Mouse (Mus musculus): ENCODE measurements around the gene Stat5b. TPM values are rescaled to one million over a fixed set of nuclear protein-coding genes. Genes with fewer than 3 reads are reported as not detected.

Gene Stat5b
- polyA plus RNA-seq, 1 experiment from 2014 or later: 22.7 TPM

DNA sequence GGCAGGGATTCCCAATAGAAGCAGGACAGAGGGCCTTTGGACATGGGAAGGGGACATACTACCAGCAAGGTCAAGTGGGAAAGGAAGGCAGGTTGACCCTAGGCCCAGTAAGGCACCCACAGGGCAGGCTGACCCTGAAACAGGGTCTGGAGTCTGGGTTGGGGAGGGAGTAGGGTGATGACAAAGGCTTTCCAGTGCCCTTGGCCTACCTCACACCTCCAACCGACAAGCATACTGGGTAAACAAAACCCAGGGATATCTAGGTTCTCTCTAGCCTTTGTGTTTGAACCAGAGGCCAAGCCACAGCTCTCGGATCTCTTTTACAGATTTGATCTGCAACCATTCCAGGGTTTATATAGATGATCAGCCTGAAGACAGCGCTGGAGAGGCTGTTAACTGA is 37.2 kb upstream of the Stat5b start:
- no peaks in the 10 kb centered on the region for H3K27me3 ChIP-seq
- peaks cover 14% of the 10 kb centered on the region; the same call in 1 of the 2 replicates for H3K36me3 ChIP-seq
- no peak overlapping the region for H3K9ac ChIP-seq
- ATAC-seq (ENCODE audit: insufficient number of reproducible peaks, insufficient read depth, low FRiP score, low TSS enrichment): no peak
- H3K4me3 ChIP-seq: no peak overlapping the region
- no peak overlapping the region for H3K27ac ChIP-seq
- H3K4me1 ChIP-seq: no peaks in the 10 kb centered on the region
- no peak overlapping the region for H3K4me2 ChIP-seq (replicated peaks)
- 74% methylated on average over 3 of the region's 3 CpGs for WGBS
- H3K9me3 ChIP-seq: no peaks in the 10 kb centered on the region

GRCm38 (mm10) chr11:100887236-100887635 is 36.7 kb upstream of the Stat5b start:
- no peak overlapping the region for H3K27ac ChIP-seq
- H3K4me3 ChIP-seq: no peak overlapping the region
- ATAC-seq (ENCODE audit: insufficient number of reproducible peaks, insufficient read depth, low FRiP score, low TSS enrichment): no peak
- no peaks in the 10 kb centered on the region for H3K27me3 ChIP-seq
- no peaks in the 10 kb centered on the region for H3K9me3 ChIP-seq
- H3K9ac ChIP-seq: no peak overlapping the region
- WGBS: 87% methylated on average over 4 of the region's 4 CpGs
- no peaks in the 10 kb centered on the region for H3K4me1 ChIP-seq
- no peak overlapping the region for H3K4me2 ChIP-seq (replicated peaks)
- H3K36me3 ChIP-seq: peaks cover 14% of the 10 kb centered on the region; the same call in 1 of the 2 replicates

DNA sequence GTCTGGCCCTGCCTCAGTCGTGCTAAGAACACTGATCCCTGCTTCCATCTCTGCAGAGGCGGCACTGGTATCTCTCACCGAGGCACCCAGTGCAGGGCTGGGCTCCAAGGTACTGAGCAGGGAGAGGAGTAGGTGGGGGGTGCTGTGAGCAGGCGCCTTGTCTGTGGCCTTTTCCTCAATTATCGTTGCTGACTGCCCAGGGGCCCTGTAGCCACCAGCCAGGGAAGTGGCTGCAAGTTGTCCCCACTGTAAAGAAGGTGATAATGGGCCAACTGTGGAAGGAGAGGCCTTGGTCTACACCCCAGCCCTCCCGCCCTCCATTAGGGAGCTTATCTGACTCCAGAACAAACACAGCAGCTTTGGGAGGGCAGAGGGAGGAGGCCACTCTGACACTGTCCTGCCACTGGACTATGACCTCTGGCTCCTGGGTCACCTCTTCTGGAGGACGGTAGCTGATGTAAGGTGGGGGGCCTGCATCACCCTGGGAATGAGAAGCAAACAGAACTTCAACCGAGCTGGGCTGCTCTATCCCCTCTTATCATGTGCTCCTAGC is 35.7 kb upstream of the Stat5b start:
- Histone ChIP-seq H3K4me3 (no peak overlapping the region), H3K4me1 (no peaks in the 10 kb centered on the region), H3K36me3 (peaks cover 14% of the 10 kb centered on the region; the same call in 1 of the 2 replicates), H3K4me2 (replicated peaks) (no peak overlapping the region), H3K9me3 (no peaks in the 10 kb centered on the region), H3K27ac (no peak overlapping the region), H3K9ac (no peak overlapping the region), H3K27me3 (no peaks in the 10 kb centered on the region)
- 59% methylated on average over 8 of the region's 8 CpGs for WGBS
- ATAC-seq (ENCODE audit: insufficient number of reproducible peaks, insufficient read depth, low FRiP score, low TSS enrichment): no peak

DNA sequence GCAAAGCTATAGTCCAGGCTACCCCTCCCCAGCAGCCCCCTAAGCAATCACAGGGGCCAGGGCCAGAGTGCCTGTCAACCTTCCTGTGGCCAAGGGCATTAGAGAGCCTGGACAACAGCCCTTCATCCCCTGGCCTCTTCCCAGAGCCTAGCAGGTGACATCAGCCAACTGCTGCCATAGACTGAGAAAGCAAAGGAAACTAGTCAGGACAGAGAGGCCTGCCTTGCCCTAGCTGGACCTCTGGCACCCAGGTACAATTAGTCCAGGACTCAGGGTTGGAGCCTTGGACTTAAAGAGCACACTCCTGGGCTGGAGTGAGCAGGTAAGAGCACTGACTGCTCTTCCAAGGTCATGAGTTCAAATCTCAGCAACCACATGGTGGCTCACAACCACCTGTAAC is 34.9 kb upstream of the Stat5b start:
- no peak for ATAC-seq (ENCODE audit: insufficient number of reproducible peaks, insufficient read depth, low FRiP score, low TSS enrichment)
- Histone ChIP-seq H3K27me3 (no peaks in the 10 kb centered on the region), H3K9me3 (no peaks in the 10 kb centered on the region), H3K9ac (no peak overlapping the region), H3K4me3 (no peak overlapping the region), H3K4me2 (replicated peaks) (no peak overlapping the region), H3K4me1 (no peaks in the 10 kb centered on the region), H3K27ac (no peak overlapping the region), H3K36me3 (peaks cover 13% of the 10 kb centered on the region; the same call in 1 of the 2 replicates)

DNA sequence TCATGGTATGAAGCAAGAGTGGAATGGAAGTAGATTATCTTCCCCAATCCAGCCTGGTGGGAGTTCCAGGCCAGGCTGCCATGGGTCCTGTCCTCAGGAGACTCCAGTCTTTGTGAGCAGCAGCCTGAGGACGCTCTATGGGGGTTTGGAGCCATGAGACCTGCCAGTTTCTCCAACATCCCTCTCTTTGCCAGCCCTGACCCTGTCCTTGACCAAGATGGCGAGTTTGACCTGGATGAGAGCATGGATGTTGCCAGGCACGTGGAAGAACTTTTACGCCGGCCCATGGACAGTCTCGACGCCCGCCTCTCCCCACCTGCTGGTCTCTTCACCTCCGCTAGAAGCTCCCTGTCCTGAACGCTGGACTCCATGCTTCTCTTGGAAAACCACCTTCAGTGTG is 33.1 kb upstream of the Stat5b start:
- Histone ChIP-seq H3K4me1 (no peaks in the 10 kb centered on the region), H3K27me3 (no peaks in the 10 kb centered on the region), H3K4me3 (no peak overlapping the region), H3K9ac (no peak overlapping the region), H3K27ac (no peak overlapping the region), H3K9me3 (no peaks in the 10 kb centered on the region), H3K4me2 (replicated peaks) (no peak overlapping the region), H3K36me3 (peaks cover 6% of the 10 kb centered on the region; the same call in 1 of the 2 replicates)
- ATAC-seq (ENCODE audit: insufficient number of reproducible peaks, insufficient read depth, low FRiP score, low TSS enrichment): no peak
- WGBS: 87% methylated on average over 10 of the region's 10 CpGs

GRCm38 (mm10) chr11:100879321-100880078 is 29.0 kb upstream of the Stat5b start:
- 84% methylated on average over 15 of the region's 15 CpGs for WGBS

DNA sequence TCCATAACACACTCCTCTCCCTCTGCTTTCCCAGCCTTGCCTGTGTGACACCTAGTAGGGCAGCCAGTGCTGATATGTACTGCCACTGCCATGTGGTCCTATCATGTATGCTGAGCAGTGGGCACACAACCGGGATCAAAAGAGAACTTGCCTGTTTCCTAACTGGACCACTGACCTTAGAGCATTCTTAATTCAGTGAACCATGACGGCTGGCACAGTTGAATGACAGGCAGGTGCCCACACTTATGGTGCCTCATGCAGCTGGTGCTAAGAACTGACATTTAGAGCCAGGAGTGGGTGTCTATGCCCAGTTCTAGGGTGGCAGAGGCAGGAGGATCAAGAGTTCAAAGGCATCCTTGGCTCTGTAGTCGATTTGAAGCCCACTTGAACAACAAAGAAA is 25.2 kb upstream of the Stat5b start:
- 76% methylated on average over 3 of the region's 3 CpGs for WGBS
- H3K4me2 ChIP-seq (replicated peaks): no peak overlapping the region
- H3K27me3 ChIP-seq: no peaks in the 10 kb centered on the region
- H3K27ac ChIP-seq: no peak overlapping the region
- no peak for ATAC-seq (ENCODE audit: insufficient number of reproducible peaks, insufficient read depth, low FRiP score, low TSS enrichment)
- no peak overlapping the region for H3K4me3 ChIP-seq
- H3K4me1 ChIP-seq: no peaks in the 10 kb centered on the region
- H3K9me3 ChIP-seq: no peaks in the 10 kb centered on the region
- no peaks in the 10 kb centered on the region for H3K36me3 ChIP-seq
- no peak overlapping the region for H3K9ac ChIP-seq

More at GRCm38 (mm10) chr11:100879321-100880078, 29.0 kb upstream of the Stat5b start:
- H3K27ac ChIP-seq: no peak overlapping the region
- no peak overlapping the region for H3K4me2 ChIP-seq (replicated peaks)
- no peaks in the 10 kb centered on the region for H3K36me3 ChIP-seq
- no peak overlapping the region for H3K4me3 ChIP-seq
- H3K4me1 ChIP-seq: no peaks in the 10 kb centered on the region
- no peaks in the 10 kb centered on the region for H3K9me3 ChIP-seq
- H3K27me3 ChIP-seq: no peaks in the 10 kb centered on the region
- H3K9ac ChIP-seq: no peak overlapping the region
- ATAC-seq (ENCODE audit: insufficient number of reproducible peaks, insufficient read depth, low FRiP score, low TSS enrichment): no peak

DNA sequence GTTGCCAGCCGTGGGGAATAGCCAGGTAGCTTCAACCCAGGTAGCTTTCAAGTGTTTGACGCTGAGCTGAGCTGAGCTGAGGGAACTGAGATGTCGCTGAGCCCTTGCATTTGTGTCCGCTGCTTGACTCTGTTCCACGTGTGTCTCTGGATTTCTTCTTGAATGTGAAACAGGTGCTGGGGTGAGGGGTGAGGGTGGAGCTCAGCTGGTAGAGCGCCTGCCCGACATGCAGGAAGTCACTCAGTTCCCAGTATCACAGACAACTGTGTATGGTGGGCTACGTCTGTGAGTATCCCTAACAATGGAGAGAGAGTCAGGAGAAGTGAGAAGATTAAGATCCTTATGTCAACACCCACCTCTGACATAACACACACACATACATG is 20.4 kb upstream of the Stat5b start:
- no peak overlapping the region for H3K27ac ChIP-seq
- H3K4me1 ChIP-seq: no peaks in the 10 kb centered on the region
- H3K9ac ChIP-seq: no peak overlapping the region
- 70% methylated on average over 8 of the region's 8 CpGs for WGBS
- no peak overlapping the region for H3K4me3 ChIP-seq
- H3K36me3 ChIP-seq: no peaks in the 10 kb centered on the region
- no peaks in the 10 kb centered on the region for H3K9me3 ChIP-seq
- no peak overlapping the region for H3K4me2 ChIP-seq (replicated peaks)
- no peak for ATAC-seq (ENCODE audit: insufficient number of reproducible peaks, insufficient read depth, low FRiP score, low TSS enrichment)
- no peaks in the 10 kb centered on the region for H3K27me3 ChIP-seq

GRCm38 (mm10) chr11:100870256-100870967 is 19.9 kb upstream of the Stat5b start:
- Histone ChIP-seq H3K4me1 (no peaks in the 10 kb centered on the region), H3K36me3 (no peaks in the 10 kb centered on the region), H3K27me3 (no peaks in the 10 kb centered on the region), H3K9me3 (no peaks in the 10 kb centered on the region), H3K4me2 (replicated peaks) (no peak overlapping the region), H3K9ac (no peak overlapping the region), H3K4me3 (no peak overlapping the region), H3K27ac (no peak overlapping the region)
- 80% methylated on average over 10 of the region's 10 CpGs for WGBS
- ATAC-seq (ENCODE audit: insufficient number of reproducible peaks, insufficient read depth, low FRiP score, low TSS enrichment): no peak

- H3K4me1 ChIP-seq: no peaks in the 10 kb centered on the region
- no peak overlapping the region for H3K27ac ChIP-seq
- no peak for ATAC-seq (ENCODE audit: insufficient number of reproducible peaks, insufficient read depth, low FRiP score, low TSS enrichment)
- no peaks in the 10 kb centered on the region for H3K9me3 ChIP-seq
- H3K27me3 ChIP-seq: peaks cover 16% of the 10 kb centered on the region; the same call in 1 of the 2 replicates
- H3K9ac ChIP-seq: no peak overlapping the region
- H3K36me3 ChIP-seq: no peaks in the 10 kb centered on the region
- no peak overlapping the region for H3K4me3 ChIP-seq
- 83% methylated on average over 7 of the region's 7 CpGs for WGBS
- no peak overlapping the region for H3K4me2 ChIP-seq (replicated peaks)
Observed at GRCm38 (mm10) chr11:100865618-100866017, 15.1 kb upstream of the Stat5b start.

GRCm38 (mm10) chr11:100863141-100863540 is 12.6 kb upstream of the Stat5b start:
- H3K36me3 ChIP-seq: no peaks in the 10 kb centered on the region
- no peaks in the 10 kb centered on the region for H3K4me1 ChIP-seq
- H3K27ac ChIP-seq: no peak overlapping the region
- H3K27me3 ChIP-seq: peaks cover 26% of the 10 kb centered on the region; the same call in 1 of the 2 replicates
- 95% methylated on average over 10 of the region's 10 CpGs for WGBS
- no peak for ATAC-seq (ENCODE audit: insufficient number of reproducible peaks, insufficient read depth, low FRiP score, low TSS enrichment)
- no peak overlapping the region for H3K4me3 ChIP-seq
- H3K4me2 ChIP-seq (replicated peaks): no peak overlapping the region
- no peak overlapping the region for H3K9ac ChIP-seq
- no peaks in the 10 kb centered on the region for H3K9me3 ChIP-seq

GRCm38 (mm10) chr11:100861836-100862235 is 11.3 kb upstream of the Stat5b start:
- Histone ChIP-seq H3K4me3 (no peak overlapping the region), H3K27me3 (peaks cover 29% of the 10 kb centered on the region; the same call in 1 of the 2 replicates), H3K27ac (no peak overlapping the region), H3K36me3 (no peaks in the 10 kb centered on the region), H3K4me1 (no peaks in the 10 kb centered on the region), H3K9me3 (no peaks in the 10 kb centered on the region), H3K4me2 (replicated peaks) (no peak overlapping the region), H3K9ac (no peak overlapping the region)
- 33% methylated on average over 3 of the region's 3 CpGs for WGBS
- ATAC-seq (ENCODE audit: insufficient number of reproducible peaks, insufficient read depth, low FRiP score, low TSS enrichment): no peak
